Mouse (Mus musculus) kidney, embryonic 16.5 days (tissue): ENCODE measurements around the gene Ldhd. TPM values are rescaled to one million over a fixed set of nuclear protein-coding genes. Genes with fewer than 3 reads are reported as not detected.

Experiments used
- polyA plus RNA-seq: library from polyadenylated mRNA; unstranded; fragments of >200 nt; fragmentation: Nextera tagmentation; extraction: Ambion mirVana; gene quantifications from 2 replicates; pipeline ENCODE4 v1.2.1, GENCODE M21; 2015

Ldhd gene
- polyA plus RNA-seq, 1 experiment from 2014 or later, result 2.8 TPM

Other genes starting within 250 kb of the Ldhd start
- 1.7 and 1.8 TPM in 2 replicates for gene Fa2h, start 236.6 kb downstream of the Ldhd start, polyA plus RNA-seq
- gene Wdr59, start 108.3 kb downstream of the Ldhd start, polyA plus RNA-seq, result 7.8 and 7.9 TPM in 2 replicates
- gene Znrf1, start 94.3 kb downstream of the Ldhd start, polyA plus RNA-seq, result 19.8 and 19.9 TPM in 2 replicates
- 20.5 and 23.1 TPM in 2 replicates for gene Zfp1, start 13.0 kb upstream of the Ldhd start, polyA plus RNA-seq
- gene Ctrb1, start 60.6 kb upstream of the Ldhd start, polyA plus RNA-seq, result 0.35 TPM in 1 of 2 replicates, not detected in the other
- 49.6 and 60.1 TPM in 2 replicates for gene Bcar1, start 113.4 kb upstream of the Ldhd start, polyA plus RNA-seq
- gene Cfdp1, start 223.9 kb upstream of the Ldhd start, polyA plus RNA-seq, result 220 and 232 TPM in 2 replicates
- 10.6 and 13.7 TPM in 2 replicates for gene Tmem170, start 246.4 kb upstream of the Ldhd start, polyA plus RNA-seq